15 mouse cellular contexts compared by ENCODE assay signal in genomic region chr1:36766431-36767205, GRCm38 (mm10). TPM values are rescaled to one million over a fixed set of nuclear protein-coding genes. Genes with fewer than 3 reads are reported as not detected.
DNase-seq lines count a peak whose midpoint lies in the region; ATAC-seq lines count a peak whose summit lies in the region.
"Had no signal": no experiment of that assay in that cellular context is flagged by ENCODE, and none has a peak within 500 bp of the region (broad histone marks: within the 10 kb centered on the region; RNA-seq: fewer than 3 reads in every experiment).

No protein-coding gene starts in this region.

- ATAC-seq in inflammation-experienced regulatory T-cells, adult 6 months: peak; percentile 76
- no peak for ATAC-seq in cerebellum, adult (ENCODE audit: insufficient number of reproducible peaks, low FRiP score, low TSS enrichment)
- ATAC-seq: hindbrain, embryonic 16.5 days; liver, embryonic 12.5 days had no signal

- DNase-seq in retina, postnatal 1 day: peak; percentile 43
- no peak for DNase-seq in retina, embryonic 14.5 days (ENCODE audit: low spot score)
- DNase-seq in Muller cell, postnatal 12 days (ENCODE audit: inconsistent ontology term): peak; percentile 89
- DNase-seq in thymus, postnatal 14 days: peak; percentile 81
- DNase-seq in gastrocnemius, adult 18-20 months (ENCODE audit: low spot score): no peak
- no peak for DNase-seq in testis, postnatal 14 days (ENCODE audit: low spot score)
- DNase-seq: adrenal gland, postnatal 14 days; cerebellum, adult 8-10 months; kidney, postnatal 36 days; right cerebral cortex, adult 18-20 months had no signal

RNA-seq across cellular contexts. Expression of gene Zap70, which starts 5.0 kb away (rescaled TPM):
- 100 to 1,000 TPM; 241 to 287 (median 257) TPM for polyA plus RNA-seq in inflammation-experienced regulatory T-cells, adult 6 months (2017; shearing (Covaris generic))
- total RNA-seq in gastrocnemius, adult 18-20 months (2021): under 1 TPM; 0.19 to 0.73 TPM
- polyA plus RNA-seq: liver, embryonic 12.5 days had no signal

RNA-seq across cellular contexts. Expression of gene Actr1b, which starts 52.4 kb away (rescaled TPM):
- polyA plus RNA-seq in inflammation-experienced regulatory T-cells, adult 6 months (2017; shearing (Covaris generic)): 10 to 100 TPM; 37.4 to 47.1 (median 41.0) TPM
- total RNA-seq in gastrocnemius, adult 18-20 months (2021): 100 to 1,000 TPM; 138 to 147 TPM

RNA-seq across cellular contexts. Expression of gene 4933424G06Rik, which starts 56.7 kb away (rescaled TPM):
- polyA plus RNA-seq in inflammation-experienced regulatory T-cells, adult 6 months (2017; shearing (Covaris generic)): not detected
- total RNA-seq in gastrocnemius, adult 18-20 months (2021): 1 to 10 TPM in 1 of 2 experiments, under 1 TPM in 1; 0.66 to 1.2 TPM
- total RNA-seq: adrenal gland, postnatal 14 days had no signal
- polyA plus RNA-seq: heart, embryonic 12.5 days had no signal

Comparison
In these comparisons a context has a peak if more than half of its experiments do, and no peak if none do; other contexts are left out.
1. DNase-seq: peak in retina, postnatal 1 day (single experiment), Muller cell, postnatal 12 days (single experiment) and thymus, postnatal 14 days (single experiment); none in retina, embryonic 14.5 days (single experiment), gastrocnemius, adult 18-20 months (single experiment) and testis, postnatal 14 days (single experiment).